Mouse (Mus musculus): ENCODE measurements at regions not wholly inside any gene's neighbourhood (a gene's known extent, or its start where the extent isn't known, plus 50 kb on each side); places are given as distances from the start of the nearest gene placed in this dataset.

- H3K27ac ChIP-seq (ENCODE audit: poor library complexity, severe bottlenecking), result no peak overlapping the region
- no peaks in the 10 kb centered on the region for H3K9me3 ChIP-seq (replicated peaks)
- H3K4me1 ChIP-seq (replicated peaks), result peaks cover 15% of the 10 kb centered on the region
- WGBS, result 48% methylated on average over 3 of the region's 3 CpGs
- no peaks in the 10 kb centered on the region for H3K27me3 ChIP-seq (replicated peaks)
- no peak overlapping the region for H3K4me2 ChIP-seq
- H3K9ac ChIP-seq, result no peak overlapping the region
- ATAC-seq (ENCODE audit: insufficient number of reproducible peaks, low FRiP score), result no peak
- no peaks in the 10 kb centered on the region for H3K36me3 ChIP-seq
- H3K4me3 ChIP-seq, result no peak overlapping the region
Measured at GRCm38 (mm10) chr2:144188076-144188475, 82.4 kb upstream of the Mgme1 start.

- Histone ChIP-seq H3K27me3 (replicated peaks) (no peaks in the 10 kb centered on the region), H3K36me3 (no peaks in the 10 kb centered on the region), H3K4me3 (no peak overlapping the region), H3K9ac (no peak overlapping the region), H3K4me2 (no peak overlapping the region), H3K4me1 (replicated peaks) (peaks cover 12% of the 10 kb centered on the region), H3K27ac (ENCODE audit: poor library complexity, severe bottlenecking) (no peak overlapping the region), H3K9me3 (replicated peaks) (no peaks in the 10 kb centered on the region)
- ATAC-seq (ENCODE audit: insufficient number of reproducible peaks, low FRiP score), result no peak
- WGBS, result 47% methylated on average over 4 of the region's 4 CpGs
Measured at GRCm38 (mm10) chr2:144188485-144188884, 82.0 kb upstream of the Mgme1 start.

GRCm38 (mm10) chr2:144189756-144190155, 80.7 kb upstream of the Mgme1 start:
- Histone ChIP-seq H3K4me1 (replicated peaks) (peaks cover 9% of the 10 kb centered on the region), H3K36me3 (no peaks in the 10 kb centered on the region), H3K9ac (no peak overlapping the region), H3K4me2 (no peak overlapping the region), H3K4me3 (no peak overlapping the region), H3K27ac (ENCODE audit: poor library complexity, severe bottlenecking) (no peak overlapping the region), H3K9me3 (replicated peaks) (no peaks in the 10 kb centered on the region), H3K27me3 (replicated peaks) (no peaks in the 10 kb centered on the region)
- no peak for ATAC-seq (ENCODE audit: insufficient number of reproducible peaks, low FRiP score)
- 84% methylated on average over 7 of the region's 7 CpGs for WGBS

- 37% methylated on average over 9 of the region's 9 CpGs for WGBS
- H3K27ac ChIP-seq (ENCODE audit: poor library complexity, severe bottlenecking), result no peak overlapping the region
- H3K27me3 ChIP-seq (replicated peaks), result 0 out of 2 replicates have a peak, but pooled peaks cover 1% of the 10 kb centered on the region
- no peaks in the 10 kb centered on the region for H3K9me3 ChIP-seq (replicated peaks)
- H3K9ac ChIP-seq, result no peak overlapping the region
- H3K4me3 ChIP-seq, result no peak overlapping the region
- no peak for ATAC-seq (ENCODE audit: insufficient number of reproducible peaks, low FRiP score)
- no peak overlapping the region for H3K4me2 ChIP-seq
- peaks cover 9% of the 10 kb centered on the region for H3K4me1 ChIP-seq (replicated peaks)
- no peaks in the 10 kb centered on the region for H3K36me3 ChIP-seq
Measured at GRCm38 (mm10) chr2:144191018-144191417, 79.4 kb upstream of the Mgme1 start.

GRCm38 (mm10) chr2:144191707-144192106, 78.8 kb upstream of the Mgme1 start:
- 67% methylated on average over 4 of the region's 4 CpGs for WGBS
- no peak overlapping the region for H3K4me2 ChIP-seq
- ATAC-seq (ENCODE audit: insufficient number of reproducible peaks, low FRiP score), result no peak
- 0 out of 2 replicates have a peak, but pooled peaks cover 4% of the 10 kb centered on the region for H3K27me3 ChIP-seq (replicated peaks)
- no peak overlapping the region for H3K27ac ChIP-seq (ENCODE audit: poor library complexity, severe bottlenecking)
- H3K4me3 ChIP-seq, result no peak overlapping the region
- no peak overlapping the region for H3K9ac ChIP-seq
- peaks cover 9% of the 10 kb centered on the region for H3K4me1 ChIP-seq (replicated peaks)
- no peaks in the 10 kb centered on the region for H3K36me3 ChIP-seq
- H3K9me3 ChIP-seq (replicated peaks), result no peaks in the 10 kb centered on the region

GRCm38 (mm10) chr2:144192428-144192827, 78.0 kb upstream of the Mgme1 start:
- Histone ChIP-seq H3K27ac (ENCODE audit: poor library complexity, severe bottlenecking) (no peak overlapping the region), H3K4me1 (replicated peaks) (peaks cover 13% of the 10 kb centered on the region), H3K9me3 (replicated peaks) (no peaks in the 10 kb centered on the region), H3K4me3 (no peak overlapping the region), H3K36me3 (no peaks in the 10 kb centered on the region), H3K4me2 (no peak overlapping the region), H3K27me3 (replicated peaks) (0 out of 2 replicates have a peak, but pooled peaks cover 4% of the 10 kb centered on the region), H3K9ac (no peak overlapping the region)
- ATAC-seq (ENCODE audit: insufficient number of reproducible peaks, low FRiP score), result no peak
- WGBS, result 42% methylated on average over 8 of the region's 8 CpGs

GRCm38 (mm10) chr2:144195851-144196250, 74.6 kb upstream of the Mgme1 start:
- H3K4me3 ChIP-seq, result no peak overlapping the region
- no peak overlapping the region for H3K4me2 ChIP-seq
- H3K9ac ChIP-seq, result no peak overlapping the region
- H3K4me1 ChIP-seq (replicated peaks), result peaks cover 28% of the 10 kb centered on the region
- no peaks in the 10 kb centered on the region for H3K36me3 ChIP-seq
- WGBS, result 57% methylated on average over 14 of the region's 14 CpGs
- 0 out of 2 replicates have a peak, but pooled peaks cover 4% of the 10 kb centered on the region for H3K27me3 ChIP-seq (replicated peaks)
- no peak overlapping the region for H3K27ac ChIP-seq (ENCODE audit: poor library complexity, severe bottlenecking)
- no peak for ATAC-seq (ENCODE audit: insufficient number of reproducible peaks, low FRiP score)
- no peaks in the 10 kb centered on the region; the same call in 1 of the 2 replicates for H3K9me3 ChIP-seq (replicated peaks)

- Histone ChIP-seq H3K4me2 (no peak overlapping the region), H3K9me3 (replicated peaks) (no peaks in the 10 kb centered on the region; the same call in 1 of the 2 replicates), H3K36me3 (no peaks in the 10 kb centered on the region), H3K4me3 (no peak overlapping the region), H3K27me3 (replicated peaks) (0 out of 2 replicates have a peak, but pooled peaks cover 4% of the 10 kb centered on the region), H3K9ac (no peak overlapping the region), H3K27ac (ENCODE audit: poor library complexity, severe bottlenecking) (no peak overlapping the region), H3K4me1 (replicated peaks) (peaks cover 29% of the 10 kb centered on the region)
- no peak for ATAC-seq (ENCODE audit: insufficient number of reproducible peaks, low FRiP score)
- WGBS, result 82% methylated on average over 2 of the region's 2 CpGs
Measured at GRCm38 (mm10) chr2:144197139-144197538, 73.3 kb upstream of the Mgme1 start.

- peak; percentile 56 for ATAC-seq (ENCODE audit: insufficient number of reproducible peaks, low FRiP score)
- Histone ChIP-seq H3K4me1 (replicated peaks) (peaks cover 28% of the 10 kb centered on the region), H3K27ac (ENCODE audit: poor library complexity, severe bottlenecking) (peak overlapping the region; percentile 72), H3K36me3 (no peaks in the 10 kb centered on the region), H3K27me3 (replicated peaks) (0 out of 2 replicates have a peak, but pooled peaks cover 4% of the 10 kb centered on the region), H3K9ac (no peak overlapping the region), H3K9me3 (replicated peaks) (no peaks in the 10 kb centered on the region; the same call in 1 of the 2 replicates), H3K4me3 (no peak overlapping the region), H3K4me2 (peak overlapping the region; percentile 37)
- WGBS, result 12% methylated on average over 13 of the region's 13 CpGs
Measured at GRCm38 (mm10) chr2:144198326-144199051, 72.0 kb upstream of the Mgme1 start.

Measured in heart, embryonic 12.5 days (tissue).